Mouse (Mus musculus): Measurements from ENCODE around the gene Hoxa3.

- TF ChIP-seq CTCF (IDR thresholded peaks at IDR 0.05; ENCODE audit: insufficient read depth, low read length) (no peak), POLR2A (IDR thresholded peaks at IDR 0.05; ENCODE audit: borderline replicate concordance, extremely low read depth, low read depth, low read length) (no peak)
These were observed 53.2 kb downstream of the Hoxa3 start for GRCm38 (mm10) chr6:52159979-52160378.

All from lung, adult 2 months (tissue).